Mouse (Mus musculus) limb, embryonic 15.5 days (tissue): Measurements from ENCODE around the gene Rab32. TPM values are rescaled to one million over a fixed set of nuclear protein-coding genes. Genes with fewer than 3 reads are reported as not detected.
A peak's percentile ranks its signal among the peaks of the same experiment; 100 is the strongest.
"Not testable (repeated sequence)": the region's sequence is repeated elsewhere in the genome, so short reads cannot be mapped to it uniquely, and the experiment has no call there.

Source experiments
- ATAC-seq: fragments of 200-750 bp; cut with Nextera tagmentation; 2 replicates; pipeline ENCODE4 v1.8.0; 2017; ENCODE audit warnings: low read depth, moderate TSS enrichment; ENCODE audit not compliant: insufficient number of reproducible peaks, low FRiP score, low TSS enrichment
- H3K27ac ChIP-seq: fragments of 300-500 bp; sonication (generic); 2 replicates; pipeline ENCODE4 v1.5.1; 2015; ENCODE audit warnings: moderate library complexity, mild to moderate bottlenecking, inconsistent platforms
- H3K27me3 ChIP-seq: fragments of 300-500 bp; sonication (generic); 2 replicates; pipeline ENCODE4 v1.6.1; 2015; ENCODE audit warnings: inconsistent platforms
- H3K36me3 ChIP-seq: fragments of 300-500 bp; sonication (generic); 2 replicates; pipeline ENCODE4 v1.6.1; 2015; ENCODE audit warnings: inconsistent platforms
- H3K4me1 ChIP-seq: fragments of 300-500 bp; sonication (generic); 2 replicates; pipeline ENCODE4 v1.6.1; 2015; ENCODE audit warnings: inconsistent platforms
- H3K4me2 ChIP-seq: fragments of 300-500 bp; sonication (generic); 2 replicates; pipeline ENCODE4 v1.6.1; 2015; ENCODE audit warnings: mild to moderate bottlenecking, inconsistent platforms
- H3K4me3 ChIP-seq: fragments of 300-500 bp; sonication (generic); 2 replicates; pipeline ENCODE4 v1.5.1; 2015; ENCODE audit warnings: mild to moderate bottlenecking, inconsistent platforms
- H3K9ac ChIP-seq: fragments of 300-500 bp; sonication (generic); 2 replicates; pipeline ENCODE4 v1.6.1; 2015; ENCODE audit warnings: inconsistent platforms
- H3K9me3 ChIP-seq: fragments of 300-500 bp; sonication (generic); 2 replicates; pipeline ENCODE4 v1.6.1; 2016; ENCODE audit warnings: inconsistent platforms
- WGBS: fragments of 180-500 bp; shearing (Covaris S2); methylation state at CpG from one replicate; pipeline ENCODE4 v1.1.7; 2015; 5-methylcytosine and 5-hydroxymethylcytosine counted together
- polyA plus RNA-seq: library from polyadenylated mRNA; unstranded; fragments of >200 nt; fragmentation: Nextera tagmentation; extraction: Ambion mirVana; gene quantifications from 2 replicates; pipeline ENCODE4 v1.2.1, GENCODE M21; 2015

The Rab32 gene
- polyA plus RNA-seq, result 32.9 and 35.2 TPM in 2 replicates

GRCm38 (mm10) chr10:10557570-10558336, at the start of gene Rab32:
Gene Rab32 (minus strand): TSS chr10:10558265.
- no peaks in the 10 kb centered on the region for H3K9me3 ChIP-seq
- peak within 1 kb of the TSS; percentile 78 for H3K4me2 ChIP-seq
- H3K27ac ChIP-seq, result peak within 1 kb of the TSS; percentile 78
- peak; percentile 92 for ATAC-seq
- H3K36me3 ChIP-seq, result no peaks in the 10 kb centered on the region
- no peaks in the 10 kb centered on the region for H3K27me3 ChIP-seq
- H3K4me3 ChIP-seq, result peak within 1 kb of the TSS; percentile 62
- H3K9ac ChIP-seq, result peak within 1 kb of the TSS; percentile 46
- H3K4me1 ChIP-seq, result peaks cover 8% of the 10 kb centered on the region; the same call in 1 of the 2 replicates
- WGBS, result under 1% methylated on average over 51 of the region's 51 CpGs

DNA sequence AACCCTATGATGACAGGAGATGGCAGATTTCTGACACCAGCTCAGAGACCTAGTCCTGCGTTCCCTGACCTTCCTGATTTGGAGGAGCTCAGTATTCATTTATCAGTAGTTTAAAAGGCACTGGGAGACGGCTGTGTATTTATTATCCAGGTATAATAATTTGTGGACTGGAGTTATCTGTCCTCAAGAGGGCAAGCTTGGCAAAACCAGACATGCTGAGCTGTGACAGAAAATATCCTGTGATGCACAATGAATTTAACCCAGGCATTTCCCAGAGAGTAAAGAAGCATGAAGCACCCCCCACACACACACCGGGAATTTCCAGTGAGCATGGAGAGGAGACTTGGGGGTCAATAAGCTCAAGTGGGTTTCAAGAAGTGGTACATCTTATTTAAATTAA, 42.7 kb upstream of the Rab32 start:
- Histone ChIP-seq H3K9ac (no peak overlapping the region), H3K36me3 (no peaks in the 10 kb centered on the region), H3K27me3 (no peaks in the 10 kb centered on the region), H3K4me1 (no peaks in the 10 kb centered on the region), H3K9me3 (no peaks in the 10 kb centered on the region), H3K4me2 (no peak overlapping the region), H3K4me3 (no peak overlapping the region), H3K27ac (no peak overlapping the region)
- no peak for ATAC-seq
- 78% methylated on average over 3 of the region's 3 CpGs for WGBS

- 83% methylated on average over 2 of the region's 2 CpGs for WGBS
- not testable (repeated sequence) for H3K27ac ChIP-seq, H3K4me2 ChIP-seq, H3K9ac ChIP-seq, H3K36me3 ChIP-seq, H3K9me3 ChIP-seq, H3K27me3 ChIP-seq, ATAC-seq, H3K4me1 ChIP-seq, H3K4me3 ChIP-seq
These were observed 39.4 kb upstream of the Rab32 start for GRCm38 (mm10) chr10:10597495-10597894.

GRCm38 (mm10) chr10:10580811-10581210, 22.7 kb upstream of the Rab32 start:
- Histone ChIP-seq H3K27me3 (no peaks in the 10 kb centered on the region), H3K4me1 (no peaks in the 10 kb centered on the region), H3K36me3 (no peaks in the 10 kb centered on the region), H3K9ac (no peak overlapping the region), H3K9me3 (no peaks in the 10 kb centered on the region), H3K27ac (no peak overlapping the region), H3K4me3 (no peak overlapping the region), H3K4me2 (no peak overlapping the region)
- no peak for ATAC-seq
- 76% methylated on average over 3 of the region's 3 CpGs for WGBS

DNA sequence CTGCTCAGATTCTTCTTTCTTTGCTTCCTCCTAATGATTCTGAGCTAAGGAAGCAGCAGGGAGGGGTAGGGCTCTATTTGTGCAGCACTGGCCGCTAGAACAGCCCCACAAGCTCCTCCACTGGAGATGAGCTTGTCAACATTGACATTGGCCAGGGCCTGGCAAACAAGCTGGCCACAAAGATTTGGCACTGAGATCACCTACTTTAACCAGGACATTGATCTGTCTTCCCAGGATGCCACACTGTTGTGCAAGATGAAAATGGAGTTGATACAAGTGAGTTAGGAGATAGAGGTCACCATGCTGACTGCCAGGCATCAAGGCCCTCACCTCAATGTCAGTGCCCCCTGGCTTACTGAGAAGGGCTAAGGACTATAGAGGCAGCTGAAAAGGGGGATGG, 21.8 kb upstream of the Rab32 start:
- Histone ChIP-seq H3K27ac (no peak overlapping the region), H3K4me1 (no peaks in the 10 kb centered on the region), H3K4me2 (no peak overlapping the region), H3K4me3 (no peak overlapping the region), H3K27me3 (no peaks in the 10 kb centered on the region), H3K36me3 (no peaks in the 10 kb centered on the region), H3K9me3 (no peaks in the 10 kb centered on the region), H3K9ac (no peak overlapping the region)
- 75% methylated on average over 1 of the region's 1 CpGs for WGBS
- no peak for ATAC-seq

DNA sequence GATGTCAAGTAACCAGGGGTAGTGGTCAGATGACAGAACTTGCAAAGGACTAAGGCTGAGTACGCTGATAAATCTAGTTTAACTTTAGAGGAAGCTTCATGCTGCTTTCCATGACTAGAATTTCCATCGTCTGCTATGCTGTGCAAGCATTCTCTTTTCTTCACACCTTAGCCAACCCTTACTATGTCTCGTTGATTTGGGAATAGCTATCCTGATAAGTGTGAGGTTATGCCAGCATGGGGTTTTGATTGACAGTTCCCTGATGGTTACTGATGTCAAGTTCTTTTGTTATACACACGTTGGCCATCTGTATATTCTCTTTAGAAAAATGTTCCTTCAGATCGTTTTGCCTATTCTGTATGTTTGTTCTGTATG, 259 bp upstream of the Rab32 start:
- Histone ChIP-seq H3K4me1 (peaks cover 8% of the 10 kb centered on the region; the same call in 1 of the 2 replicates), H3K9me3 (no peaks in the 10 kb centered on the region), H3K27ac (no peak overlapping the region), H3K9ac (no peak overlapping the region), H3K4me3 (peak overlapping the region; percentile 62), H3K4me2 (peak overlapping the region; percentile 78), H3K27me3 (no peaks in the 10 kb centered on the region), H3K36me3 (no peaks in the 10 kb centered on the region)
- ATAC-seq, result no peak
- 36% methylated on average over 5 of the region's 5 CpGs for WGBS

DNA sequence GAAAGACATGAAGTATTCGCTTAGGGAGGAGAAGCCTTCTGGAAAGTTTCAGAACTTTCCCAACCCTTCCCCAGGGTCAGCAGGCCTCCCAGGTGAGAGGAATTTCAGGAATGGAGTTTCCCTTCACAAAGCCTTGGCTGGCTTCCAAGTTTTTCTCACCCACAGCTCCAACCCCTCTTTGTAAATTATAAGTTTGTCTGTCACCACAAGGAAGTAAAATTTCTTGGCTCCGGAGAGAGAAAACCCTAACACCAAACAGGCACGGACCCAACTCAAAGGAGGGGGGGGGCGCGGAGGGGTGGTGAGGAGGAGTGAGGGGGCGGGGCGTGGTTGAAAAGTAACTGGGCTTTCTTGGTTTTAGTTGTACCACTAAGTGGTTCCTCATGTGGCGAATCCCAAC, 980 bp downstream of the Rab32 start:
- 0 out of 2 replicates have a peak, but pooled peaks have one; percentile 35 for ATAC-seq
- no peak overlapping the region for H3K27ac ChIP-seq
- no peaks in the 10 kb centered on the region for H3K36me3 ChIP-seq
- H3K27me3 ChIP-seq, result no peaks in the 10 kb centered on the region
- H3K4me1 ChIP-seq, result peaks cover 8% of the 10 kb centered on the region; the same call in 1 of the 2 replicates
- H3K4me3 ChIP-seq, result peak overlapping the region; percentile 62
- H3K9me3 ChIP-seq, result no peaks in the 10 kb centered on the region
- H3K9ac ChIP-seq, result no peak overlapping the region
- 3% methylated on average over 8 of the region's 8 CpGs for WGBS
- peak overlapping the region; percentile 78 for H3K4me2 ChIP-seq

GRCm38 (mm10) chr10:10555676-10556075, 2.4 kb downstream of the Rab32 start:
- Histone ChIP-seq H3K4me2 (no peak overlapping the region), H3K27me3 (no peaks in the 10 kb centered on the region), H3K9ac (no peak overlapping the region), H3K27ac (0 out of 2 replicates have a peak overlapping the region, but pooled peaks have one; percentile 44), H3K4me1 (peaks cover 8% of the 10 kb centered on the region; the same call in 1 of the 2 replicates), H3K36me3 (no peaks in the 10 kb centered on the region), H3K9me3 (no peaks in the 10 kb centered on the region), H3K4me3 (no peak overlapping the region)
- WGBS, result 57% methylated on average over 3 of the region's 3 CpGs
- no peak for ATAC-seq

- 0 out of 2 replicates have a peak overlapping the region, but pooled peaks have one; percentile 44 for H3K27ac ChIP-seq
- no peak for ATAC-seq
- H3K9me3 ChIP-seq, result no peaks in the 10 kb centered on the region
- H3K27me3 ChIP-seq, result no peaks in the 10 kb centered on the region
- WGBS, result 37% methylated on average over 5 of the region's 5 CpGs
- peaks cover 8% of the 10 kb centered on the region; the same call in 1 of the 2 replicates for H3K4me1 ChIP-seq
- H3K4me2 ChIP-seq, result no peak overlapping the region
- H3K4me3 ChIP-seq, result no peak overlapping the region
- no peak overlapping the region for H3K9ac ChIP-seq
- no peaks in the 10 kb centered on the region for H3K36me3 ChIP-seq
These were observed 2.8 kb downstream of the Rab32 start for GRCm38 (mm10) chr10:10555221-10555620.

DNA sequence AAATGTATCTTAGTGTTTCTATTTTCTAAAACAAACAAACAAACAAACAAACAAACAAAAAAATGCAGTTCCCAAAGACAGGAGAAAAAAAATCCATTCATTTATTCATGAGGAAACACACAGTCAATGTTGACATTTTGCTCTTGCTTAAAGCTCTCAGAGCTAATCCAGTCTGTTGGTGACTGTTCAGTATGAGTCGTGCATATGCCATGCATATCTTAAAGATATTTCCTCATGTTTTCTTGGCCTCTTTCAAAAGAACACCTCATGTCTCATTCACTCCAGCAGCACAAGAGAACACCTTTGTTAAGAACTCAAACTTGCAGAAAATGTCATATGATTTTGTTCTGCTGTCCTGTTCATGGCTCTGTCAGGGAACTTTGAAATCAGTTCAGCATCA, 7.9 kb downstream of the Rab32 start:
- Histone ChIP-seq H3K36me3 (no peaks in the 10 kb centered on the region; the same call in 1 of the 2 replicates), H3K27me3 (no peaks in the 10 kb centered on the region), H3K4me3 (no peak overlapping the region), H3K4me1 (no peaks in the 10 kb centered on the region), H3K4me2 (no peak overlapping the region), H3K9ac (no peak overlapping the region), H3K27ac (no peak overlapping the region), H3K9me3 (no peaks in the 10 kb centered on the region)
- WGBS, result 64% methylated on average over 1 of the region's 1 CpGs
- ATAC-seq, result no peak

- ATAC-seq, result no peak
- no peak overlapping the region for H3K4me3 ChIP-seq
- H3K27me3 ChIP-seq, result no peaks in the 10 kb centered on the region
- H3K9me3 ChIP-seq, result no peaks in the 10 kb centered on the region
- H3K36me3 ChIP-seq, result peaks cover 2% of the 10 kb centered on the region; the same call in 1 of the 2 replicates
- H3K9ac ChIP-seq, result no peak overlapping the region
- no peaks in the 10 kb centered on the region for H3K4me1 ChIP-seq
- WGBS, result 64% methylated on average over 5 of the region's 5 CpGs
- no peak overlapping the region for H3K27ac ChIP-seq
- no peak overlapping the region for H3K4me2 ChIP-seq
These were observed 11.4 kb downstream of the Rab32 start for GRCm38 (mm10) chr10:10546623-10547022.

- H3K4me1 ChIP-seq, result no peaks in the 10 kb centered on the region
- H3K4me3 ChIP-seq, result no peak overlapping the region
- H3K9ac ChIP-seq, result no peak overlapping the region
- H3K36me3 ChIP-seq, result peaks cover 2% of the 10 kb centered on the region; the same call in 1 of the 2 replicates
- ATAC-seq, result no peak
- WGBS, result 89% methylated on average over 3 of the region's 3 CpGs
- no peaks in the 10 kb centered on the region for H3K9me3 ChIP-seq
- H3K27me3 ChIP-seq, result no peaks in the 10 kb centered on the region
- H3K4me2 ChIP-seq, result no peak overlapping the region
- H3K27ac ChIP-seq, result no peak overlapping the region
These were observed 13.1 kb downstream of the Rab32 start for GRCm38 (mm10) chr10:10544955-10545354.
